Mouse (Mus musculus): ENCODE results near the gene Ltb4r1.

- TF ChIP-seq CTCF (conservative IDR thresholded peaks at IDR 0.05; ENCODE audit: low read length) (no peak), POU5F1 (IDR thresholded peaks at IDR 0.05; ENCODE audit: borderline replicate concordance, low read length) (no peak)
Observed at GRCm38 (mm10) chr14:55765696-55766095, at the start of gene Ltb4r1.
